Mouse (Mus musculus) megakaryocyte-erythroid progenitor cell, adult 5-6 weeks (primary cell): ENCODE measurements around the gene Tenm3. TPM values are rescaled to one million over a fixed set of nuclear protein-coding genes. Genes with fewer than 3 reads are reported as not detected.
"Not testable (repeated sequence)": the region's sequence is repeated elsewhere in the genome, so short reads cannot be mapped to it uniquely, and the experiment has no call there.

ENCODE experiments used
- ATAC-seq: replicated peaks from 2 replicates; pipeline ENCODE4 v1.8.0; 2016; ENCODE audit warnings: mild to moderate bottlenecking, inconsistent platforms; ENCODE audit not compliant: severe bottlenecking, poor library complexity, low FRiP score, low TSS enrichment
- total RNA-seq, 2 experiments: library from RNA; stranded (forward) in 1 of 2; stranded (reverse) in 1 of 2; fragments of 200-1000, 215-1000 nt in 1 of 2; fragments of >200 nt in 1 of 2; fragmentation: Nextera tagmentation in 1 of 2; gene quantifications; 2 replicates each; pipeline ENCODE4 v1.2.3; 2014 to 2017

Gene Tenm3
- total RNA-seq, 2 experiments from 2014 or later = not detected

DNA sequence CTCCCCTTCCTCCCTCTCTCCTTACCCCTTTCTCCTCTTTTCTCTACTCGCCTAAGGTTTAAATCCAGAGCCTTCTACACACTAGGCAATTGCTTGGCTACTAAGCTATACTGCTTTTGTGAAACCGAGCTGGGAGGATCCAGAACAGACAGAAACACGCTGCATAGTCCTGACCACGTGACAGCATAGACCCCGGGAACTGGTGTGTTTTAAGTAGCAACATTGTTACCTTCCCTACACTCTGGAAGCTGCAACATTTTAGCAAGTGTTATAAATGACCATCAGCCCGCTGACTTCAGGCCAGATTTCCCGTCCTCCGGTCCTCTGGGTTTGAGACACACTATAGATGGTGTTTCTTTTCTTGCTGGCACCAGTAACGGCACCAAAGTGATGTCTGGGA lies 640.1 kb downstream of the Tenm3 start:
- ATAC-seq = no peak

DNA sequence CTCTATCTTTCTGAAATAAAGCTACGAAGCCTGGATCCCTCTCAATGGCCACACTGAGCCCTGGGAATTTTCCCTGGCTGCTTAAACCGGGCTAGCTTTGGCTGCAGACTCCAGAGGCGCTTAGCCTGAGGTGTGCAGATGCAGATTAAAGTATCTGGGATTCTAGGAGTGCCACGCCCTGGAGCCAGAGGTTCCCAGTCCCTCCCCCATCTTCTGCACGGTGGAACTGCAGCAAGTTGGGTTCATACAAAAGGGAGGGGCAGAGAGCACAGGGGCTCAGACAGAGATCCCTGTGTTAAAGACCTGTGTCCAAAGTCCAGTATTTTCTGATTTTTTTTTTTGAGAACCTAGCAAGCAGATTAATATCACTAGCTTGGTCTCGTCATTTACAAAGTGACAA lies 640.6 kb downstream of the Tenm3 start:
- ATAC-seq = no peak

DNA sequence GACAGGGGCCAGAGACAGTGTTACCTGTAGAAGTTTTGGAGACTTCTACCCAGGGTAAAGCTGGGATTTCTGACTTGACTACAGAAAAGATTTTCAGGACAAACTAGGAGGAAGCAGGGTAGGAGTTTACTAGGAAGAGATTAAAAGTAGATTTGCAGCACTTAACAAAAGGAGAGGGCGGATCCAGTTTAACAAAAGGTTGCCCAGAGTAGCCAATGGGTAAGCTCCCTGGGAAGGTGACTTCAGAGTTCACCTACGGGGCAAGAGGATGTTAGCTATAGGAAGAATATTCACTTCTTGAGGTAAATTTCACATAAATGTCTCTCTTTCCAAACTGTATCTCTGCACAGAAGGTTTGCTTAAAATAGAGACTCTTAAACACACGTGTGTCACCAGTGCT lies 641.1 kb downstream of the Tenm3 start:
- ATAC-seq = no peak

DNA sequence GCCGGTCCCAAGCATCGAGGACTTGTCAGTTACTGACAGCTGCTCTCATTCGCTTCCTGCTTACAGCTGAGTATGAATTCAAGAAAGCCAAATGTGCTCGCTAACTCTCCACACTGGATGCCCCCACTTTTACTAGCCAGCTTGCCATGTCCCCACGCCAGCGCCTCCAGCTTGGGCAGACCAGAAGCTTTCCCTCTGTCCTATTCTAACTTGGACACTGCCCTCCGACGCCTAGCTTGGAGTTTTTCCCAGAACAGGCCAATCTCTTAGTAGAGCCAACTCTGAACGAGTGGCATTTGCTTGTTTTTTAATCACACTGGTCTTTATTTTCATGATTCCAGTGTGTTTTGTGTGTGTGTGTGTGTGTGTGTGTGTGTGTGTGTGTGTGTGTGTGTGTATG lies 644.6 kb downstream of the Tenm3 start:
- ATAC-seq = no peak

DNA sequence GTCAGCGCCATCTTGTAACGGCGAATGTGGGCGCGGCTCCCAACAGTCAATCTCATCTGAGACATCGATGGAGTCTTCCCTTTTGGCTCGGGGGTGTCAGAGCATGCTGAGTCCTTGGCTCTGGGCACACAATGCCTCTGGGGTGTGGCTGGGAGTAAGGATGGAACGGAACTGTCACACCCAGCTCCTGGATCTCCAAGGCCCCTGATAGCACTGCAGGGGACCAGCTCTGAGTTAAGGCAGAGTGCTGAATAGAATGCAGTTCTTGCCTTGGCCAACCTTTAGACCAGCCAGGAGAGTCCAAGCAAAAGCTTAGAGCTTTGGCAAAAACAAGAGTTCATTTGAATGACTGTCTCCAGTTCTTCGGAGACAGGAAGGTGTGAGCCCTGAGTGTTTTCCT lies 647.8 kb downstream of the Tenm3 start:
- ATAC-seq = no peak

DNA sequence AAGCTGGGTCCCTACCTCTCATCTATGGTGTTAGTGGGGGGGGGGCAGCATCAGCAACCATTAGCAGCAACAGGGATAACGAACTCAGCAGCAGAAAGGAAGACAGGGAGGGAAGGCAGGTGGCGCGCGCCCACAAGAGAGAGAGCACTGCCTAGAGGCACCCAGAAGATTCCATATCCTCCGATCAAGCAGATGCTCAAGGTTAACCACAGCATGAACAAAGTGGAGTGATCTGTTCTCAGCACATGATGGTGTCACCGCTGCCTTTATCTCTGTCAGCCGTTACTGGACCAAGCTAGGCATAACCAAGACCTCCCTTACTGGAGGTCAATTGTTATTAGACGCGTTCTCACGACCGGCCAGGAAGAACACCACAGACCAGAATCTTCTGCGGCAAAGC lies 655.2 kb downstream of the Tenm3 start:
- no peak for ATAC-seq

DNA sequence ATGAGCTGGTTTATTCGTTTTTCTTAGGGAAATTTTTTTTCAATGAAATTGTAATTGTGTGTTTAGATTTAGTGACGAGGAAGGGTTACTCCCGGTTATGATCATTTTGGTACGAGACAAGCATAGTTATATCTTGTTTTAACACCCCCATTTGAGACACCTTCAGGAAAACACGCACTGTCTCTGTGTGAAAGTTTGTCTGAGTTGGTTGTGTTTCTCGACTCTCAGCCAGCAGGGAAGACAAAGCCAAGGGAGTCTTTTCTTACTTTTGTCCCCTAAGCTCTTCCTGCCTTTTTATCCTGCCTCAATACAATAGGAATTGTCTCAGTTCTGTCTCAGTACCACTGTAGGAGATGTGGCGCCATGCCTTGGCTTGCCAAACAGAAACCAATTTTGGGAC lies 660.0 kb downstream of the Tenm3 start:
- ATAC-seq = no peak

DNA sequence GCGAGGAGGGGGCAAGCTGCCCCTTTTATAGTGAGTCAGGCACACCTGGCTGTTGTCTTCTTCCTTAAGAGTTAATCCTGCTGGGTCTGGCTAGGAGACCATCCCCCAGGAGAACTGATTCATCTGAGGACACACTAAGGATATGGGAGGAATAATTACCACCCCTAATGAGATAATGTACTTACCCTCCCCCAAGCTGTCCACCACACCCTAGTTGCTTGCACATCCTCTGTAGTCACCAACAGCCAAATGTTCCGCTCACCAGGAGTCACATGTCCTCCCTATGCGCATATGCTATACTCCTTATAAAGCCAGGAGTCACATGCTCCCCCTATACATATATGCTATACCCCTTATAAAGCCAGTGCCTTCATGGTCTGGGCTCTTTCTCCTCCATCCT lies 662.8 kb downstream of the Tenm3 start:
- ATAC-seq = no peak

DNA sequence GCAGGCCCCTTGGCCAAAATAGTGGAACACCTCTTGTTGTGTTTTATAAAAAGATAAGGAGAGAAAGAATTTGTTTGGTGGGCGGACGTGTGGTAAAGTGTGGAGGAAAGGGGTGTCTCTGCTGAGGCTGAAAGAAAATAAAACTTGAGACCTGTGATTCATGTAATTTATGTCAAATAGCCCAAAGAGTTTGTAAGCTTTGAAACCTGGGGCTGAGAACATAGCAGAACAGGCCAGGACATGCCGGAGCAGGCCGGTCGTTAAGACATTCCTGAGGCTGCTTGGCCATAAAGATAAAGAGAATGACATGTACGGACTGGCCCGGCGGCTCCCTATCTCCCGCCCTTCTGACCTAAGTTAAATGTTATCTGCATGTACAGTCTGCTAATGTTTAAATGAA lies 663.6 kb downstream of the Tenm3 start:
- not testable (repeated sequence) for ATAC-seq

DNA sequence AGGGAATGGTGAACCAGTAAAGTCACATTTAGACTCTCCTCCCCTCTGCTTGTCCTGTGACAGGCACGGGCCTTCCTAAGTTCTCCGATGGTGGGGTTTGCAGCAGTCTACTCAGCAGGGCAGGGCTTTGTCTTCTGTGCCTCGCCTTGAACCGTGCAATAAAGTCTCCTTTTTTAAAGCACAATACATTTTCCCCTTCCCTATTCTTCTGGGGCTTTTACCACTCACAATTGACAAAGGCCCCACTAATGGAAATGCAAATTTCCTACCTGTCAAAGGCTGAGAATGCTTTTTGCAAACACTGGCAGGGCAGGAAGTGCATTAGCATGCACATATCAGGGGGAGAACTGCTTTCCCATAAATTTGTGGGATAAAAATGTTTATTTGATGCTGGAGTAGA lies 664.8 kb downstream of the Tenm3 start:
- no peak for ATAC-seq

DNA sequence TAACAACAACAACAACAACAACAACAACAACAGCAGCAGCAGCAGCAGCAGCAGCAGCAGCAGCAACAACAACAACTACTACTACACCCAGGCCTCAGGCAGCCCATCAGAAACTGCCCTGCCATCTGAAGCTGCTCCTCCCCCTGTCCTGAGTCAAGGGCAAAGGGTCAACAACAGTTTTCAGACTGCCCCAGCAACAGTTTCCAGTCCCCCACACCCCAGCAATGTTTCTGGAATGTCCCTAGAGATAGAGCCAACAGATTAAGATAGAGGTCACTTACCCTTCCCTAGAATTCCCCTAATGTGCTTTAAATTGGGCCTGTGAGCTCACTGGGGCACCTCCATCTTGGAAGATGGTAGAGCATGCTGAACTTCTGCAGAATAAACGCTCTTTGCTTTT lies 665.9 kb downstream of the Tenm3 start:
- ATAC-seq = no peak
